Mouse (Mus musculus) embryo, embryonic 10 days (tissue): ENCODE results near the gene Hoxd11.
A peak's percentile ranks its signal among the peaks of the same experiment; 100 is the strongest.

Source experiments
- DNase-seq: peaks from one replicate; pipeline ENCODE4 v3.0.0-alpha.2; 2015; ENCODE audit warnings: low spot score

The Hoxd11 gene

GRCm38 (mm10) chr2:74681594-74682531 is 2.5 kb downstream of the Hoxd11 start:
- no peak for DNase-seq

GRCm38 (mm10) chr2:74682796-74683195 is 3.4 kb downstream of the Hoxd11 start:
- DNase-seq, result no peak

DNA sequence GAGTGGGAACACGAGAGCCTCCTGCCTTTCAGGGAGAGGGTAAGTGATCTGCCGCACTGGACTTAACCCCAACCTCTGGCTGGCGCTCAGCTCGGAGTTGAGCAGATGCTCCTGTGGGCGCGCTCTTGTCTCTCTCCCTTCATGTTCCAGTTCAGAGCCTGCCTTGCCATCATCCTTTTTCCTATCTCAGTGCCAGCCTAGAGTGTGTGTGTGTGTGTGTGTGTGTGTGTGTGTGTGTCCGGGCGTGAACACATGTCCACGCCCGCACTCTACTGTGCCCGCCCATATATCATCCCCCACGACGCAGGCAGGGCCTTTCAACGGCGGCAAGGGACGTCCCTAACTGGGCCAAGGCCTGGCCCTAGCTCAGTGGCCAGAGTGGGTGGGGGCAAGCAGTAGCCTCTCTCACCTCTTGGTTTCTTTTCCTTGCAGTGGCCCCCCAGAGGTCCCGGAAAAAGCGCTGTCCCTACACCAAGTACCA is 4.2 kb downstream of the Hoxd11 start:
- DNase-seq, result no peak

DNA sequence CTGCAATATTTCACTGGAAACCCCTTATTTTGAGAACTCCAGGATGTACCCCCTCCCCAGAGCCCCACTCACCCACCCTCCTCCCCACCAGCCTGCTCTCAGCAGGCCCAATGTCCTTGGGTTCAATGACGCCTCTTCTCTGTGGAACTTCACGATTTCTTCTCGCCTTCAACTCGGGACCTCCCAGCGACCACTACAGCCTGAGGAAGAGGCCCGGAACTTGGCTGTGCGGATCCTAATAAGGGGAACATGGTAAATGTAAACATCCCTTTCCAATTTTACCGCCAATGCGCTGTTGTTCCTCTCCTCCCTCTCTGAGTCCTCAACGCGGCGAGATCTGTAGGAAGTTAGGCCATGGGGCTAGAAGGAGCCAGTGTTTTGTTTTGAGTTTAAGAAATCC is 4.7 kb downstream of the Hoxd11 start:
- DNase-seq, result no peak

- DNase-seq, result no peak
These were observed 5.8 kb downstream of the Hoxd11 start for GRCm38 (mm10) chr2:74685059-74685603.

DNA sequence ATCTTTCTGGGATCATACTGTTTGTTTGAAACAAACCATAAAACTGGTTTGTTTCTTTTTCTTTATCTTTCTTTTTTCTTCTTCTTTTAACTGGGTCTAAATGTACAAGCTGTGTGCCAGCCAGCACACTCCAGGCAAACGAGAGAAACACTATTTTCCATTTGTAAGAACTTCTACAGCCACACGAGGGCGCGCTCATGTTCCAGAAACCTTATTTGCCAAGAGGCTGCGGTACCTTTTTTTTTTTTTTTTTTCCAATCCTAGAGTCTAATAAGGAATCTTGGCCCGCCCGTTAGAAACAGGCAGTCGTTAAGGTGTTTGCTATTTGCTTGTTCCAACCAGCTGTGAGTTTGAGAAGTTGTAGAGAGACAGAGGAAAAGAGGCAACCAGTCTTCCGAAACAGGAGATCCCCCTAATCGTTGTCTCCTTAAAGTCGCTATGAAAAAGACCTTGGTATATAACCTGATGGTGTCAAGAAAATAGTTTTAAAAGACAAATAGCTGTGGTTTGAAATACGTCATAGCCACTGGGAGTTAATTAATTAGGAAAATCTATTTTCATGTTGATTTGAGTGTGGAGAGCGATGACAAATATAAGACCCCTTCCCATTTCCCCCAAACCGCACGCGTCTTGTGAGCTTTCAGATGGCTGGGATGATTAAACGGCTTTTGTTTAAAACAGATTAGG is 7.1 kb downstream of the Hoxd11 start:
- DNase-seq, result peak; percentile 94

- DNase-seq, result peak; percentile 50
These were observed 7.8 kb downstream of the Hoxd11 start for GRCm38 (mm10) chr2:74686988-74687697.

DNA sequence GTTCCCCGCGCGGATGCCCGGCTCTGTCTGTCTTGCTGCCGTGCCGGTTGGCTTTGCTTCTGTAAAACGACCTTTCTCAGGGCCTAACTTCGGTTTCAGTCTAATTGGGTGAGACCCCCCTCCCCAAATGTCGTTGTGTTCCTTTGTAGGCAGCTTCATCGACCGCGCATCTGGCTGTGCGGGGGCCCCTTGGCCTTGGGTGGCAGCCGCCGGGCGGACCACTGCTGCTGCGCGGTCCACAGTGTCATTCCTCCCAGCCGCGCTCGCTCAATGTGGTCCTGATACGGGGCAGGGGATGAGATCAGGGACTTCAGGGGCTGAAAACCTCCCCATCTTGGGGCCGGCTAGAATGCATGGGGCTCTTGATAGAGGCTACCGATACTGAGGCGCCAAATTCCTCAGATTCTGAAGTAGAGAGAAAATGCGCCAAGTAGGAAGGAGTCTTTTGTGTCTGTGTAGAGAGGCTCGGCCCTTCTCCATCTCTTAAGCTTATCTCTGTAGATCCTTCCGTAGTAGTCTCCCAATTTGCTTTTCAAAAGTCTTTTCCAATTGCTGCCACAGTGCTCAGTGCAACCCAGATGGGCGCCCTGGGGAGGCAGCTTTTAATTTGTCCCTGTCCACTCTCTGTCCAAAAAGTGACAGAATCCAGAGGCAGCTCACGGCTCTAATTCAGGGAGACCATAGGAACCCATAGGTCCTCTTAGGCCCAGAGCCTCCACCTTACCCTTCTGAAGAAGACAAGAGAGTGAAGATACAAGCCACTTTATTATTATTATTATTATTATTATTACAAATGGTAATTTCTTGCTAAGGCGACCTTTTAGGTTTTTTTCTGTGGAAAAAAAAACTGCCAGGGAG is 8.6 kb downstream of the Hoxd11 start:
- peak; percentile 35 for DNase-seq

DNA sequence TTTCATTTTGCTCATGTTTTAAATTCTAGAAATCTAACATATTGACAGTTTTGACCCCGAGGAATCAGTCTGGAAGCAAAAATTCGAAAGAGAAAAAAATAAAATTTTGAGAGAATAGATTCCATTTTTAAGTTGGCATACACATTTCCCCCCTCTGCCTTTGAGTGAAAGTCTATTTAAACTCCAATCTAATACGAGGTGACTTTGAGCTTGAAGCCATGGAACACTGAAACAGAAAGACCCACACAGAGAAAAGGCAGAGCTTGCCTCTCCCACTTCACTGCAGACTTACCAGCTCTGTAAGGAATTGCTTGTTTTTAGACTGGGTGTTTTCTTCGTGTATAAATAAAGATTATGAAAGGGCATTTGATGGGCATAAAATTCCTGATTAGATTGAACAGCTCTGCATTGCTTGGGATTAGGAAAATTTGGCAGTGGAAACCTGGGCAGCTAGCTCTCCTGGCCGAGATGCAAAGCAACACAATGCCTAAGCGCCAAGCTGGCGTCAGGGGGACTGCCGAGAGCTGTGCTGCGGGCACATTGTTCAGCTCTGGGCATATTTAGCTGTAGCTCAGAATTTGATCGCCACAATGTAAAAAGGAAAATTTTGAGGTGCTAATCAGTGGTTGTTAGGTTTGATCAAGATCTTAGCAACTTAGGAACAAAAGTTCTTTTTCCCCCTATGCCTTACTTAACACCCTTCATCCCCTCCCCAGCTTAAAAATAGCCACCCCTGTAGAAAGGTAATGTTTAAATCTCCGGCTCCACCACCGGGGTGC is 9.6 kb downstream of the Hoxd11 start:
- DNase-seq, result peak; percentile 54

DNA sequence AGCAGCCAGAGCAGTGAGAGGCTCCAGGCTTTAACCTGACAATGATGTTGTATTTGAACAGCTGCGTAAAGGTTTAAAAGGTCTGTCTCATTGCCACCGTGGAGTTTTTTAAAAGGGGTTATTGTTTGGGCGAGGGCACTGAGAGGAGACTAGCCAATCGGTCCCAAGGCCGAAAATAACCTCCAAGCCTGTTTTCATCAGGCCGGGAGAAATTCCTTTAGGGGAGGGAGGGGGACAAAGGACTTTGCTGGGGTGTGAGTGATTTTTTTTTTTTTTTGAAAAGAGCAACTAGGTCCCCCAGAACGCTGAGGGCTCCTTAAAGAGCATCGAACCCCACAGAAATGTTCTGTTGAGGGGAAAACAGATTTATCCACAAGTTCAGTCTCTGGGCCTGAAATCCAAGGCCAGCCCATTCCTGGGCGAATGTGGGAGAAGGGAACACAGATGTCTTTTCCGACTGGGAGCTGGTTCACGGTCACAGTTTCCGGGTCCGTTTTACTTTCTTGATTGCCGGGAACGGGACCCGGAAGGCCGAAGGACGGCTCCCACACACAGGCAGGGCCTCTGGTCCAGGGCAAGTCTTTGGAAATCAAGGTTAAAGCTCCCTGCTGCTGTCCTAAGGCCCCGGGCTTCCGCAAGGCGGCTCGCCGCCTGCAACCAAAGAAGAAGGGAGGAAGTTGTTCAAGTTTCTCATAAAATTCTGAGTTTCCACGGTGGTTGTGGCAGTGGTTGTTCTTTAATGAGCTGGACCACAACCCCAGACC is 10.4 kb downstream of the Hoxd11 start:
- DNase-seq, result peak; percentile 47

GRCm38 (mm10) chr2:74690338-74690716 is 11.0 kb downstream of the Hoxd11 start:
- DNase-seq, result no peak

DNA sequence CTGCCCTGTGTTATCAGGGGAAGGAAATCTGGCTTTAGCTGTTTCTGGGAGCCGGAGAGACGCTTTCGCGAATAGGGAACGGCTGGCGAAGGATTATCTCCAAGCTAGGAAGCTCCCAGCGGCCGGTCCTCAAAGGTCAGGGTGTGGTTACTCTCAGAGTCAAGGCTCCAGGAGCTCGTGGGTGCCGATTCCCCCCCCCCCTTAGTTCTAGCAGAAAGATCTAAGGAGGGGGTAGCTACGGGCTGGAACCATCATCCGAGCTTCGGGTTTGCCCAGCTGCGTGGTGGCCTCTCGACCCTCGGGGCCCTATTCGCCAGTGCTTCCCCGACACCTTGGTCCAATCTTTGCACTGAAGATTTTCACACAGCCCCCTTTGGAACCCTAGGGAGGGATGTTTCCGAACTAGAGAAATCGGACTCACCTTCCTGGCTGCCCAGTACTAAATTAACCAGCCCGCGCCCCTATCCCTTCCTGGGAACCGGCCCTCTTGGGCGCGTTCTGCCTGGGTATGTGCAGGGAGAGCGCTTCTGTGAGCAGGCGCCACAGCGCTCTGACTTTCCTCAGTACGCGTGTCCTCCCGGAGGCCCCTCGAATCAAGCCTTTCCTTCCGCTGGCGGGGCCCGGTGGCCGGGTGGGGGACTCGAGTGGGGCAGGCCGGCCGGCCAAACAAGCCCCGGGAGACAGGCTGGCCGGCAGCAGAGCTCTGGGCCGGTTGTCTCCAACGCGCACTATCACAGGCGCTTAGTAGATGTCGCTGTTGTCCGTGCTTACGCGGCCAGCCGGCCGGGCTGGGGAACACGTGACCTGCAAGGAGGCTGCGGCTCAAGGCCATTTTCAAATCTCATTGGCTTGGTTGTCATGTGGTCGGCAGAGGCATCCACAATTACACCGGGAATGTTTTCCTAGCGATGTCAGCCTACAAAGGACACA is 11.9 kb downstream of the Hoxd11 start, which contains the start of gene Hoxd10:
Hoxd10 (plus strand) TSS at position 903 of the 930 bp plus-strand sequence.
- DNase-seq, result peak; percentile 94

GRCm38 (mm10) chr2:74691995-74692807 is 12.8 kb downstream of the Hoxd11 start:
- DNase-seq, result no peak

- DNase-seq, result no peak
These were observed 13.6 kb downstream of the Hoxd11 start for GRCm38 (mm10) chr2:74692808-74693431.

DNA sequence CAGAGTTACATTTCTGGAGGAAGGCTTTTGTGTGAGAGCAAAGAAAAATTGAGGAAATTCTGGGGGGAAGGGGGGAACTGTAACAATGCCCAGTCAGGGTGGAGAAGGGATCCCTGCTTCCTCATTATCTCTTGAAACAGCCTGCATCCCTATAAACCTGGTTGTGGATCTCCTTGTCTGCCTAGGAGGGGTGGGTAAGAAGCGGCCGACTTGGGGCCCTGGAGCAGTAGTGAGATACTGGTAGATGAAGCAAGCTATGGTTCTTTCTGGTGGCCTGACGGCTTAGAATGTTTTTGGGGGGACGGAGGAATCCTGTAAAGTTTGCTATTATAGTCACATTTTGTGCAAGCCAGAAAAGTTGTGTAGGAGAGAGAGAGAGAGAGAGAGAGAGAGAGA is 14.1 kb downstream of the Hoxd11 start:
- DNase-seq, result no peak

DNA sequence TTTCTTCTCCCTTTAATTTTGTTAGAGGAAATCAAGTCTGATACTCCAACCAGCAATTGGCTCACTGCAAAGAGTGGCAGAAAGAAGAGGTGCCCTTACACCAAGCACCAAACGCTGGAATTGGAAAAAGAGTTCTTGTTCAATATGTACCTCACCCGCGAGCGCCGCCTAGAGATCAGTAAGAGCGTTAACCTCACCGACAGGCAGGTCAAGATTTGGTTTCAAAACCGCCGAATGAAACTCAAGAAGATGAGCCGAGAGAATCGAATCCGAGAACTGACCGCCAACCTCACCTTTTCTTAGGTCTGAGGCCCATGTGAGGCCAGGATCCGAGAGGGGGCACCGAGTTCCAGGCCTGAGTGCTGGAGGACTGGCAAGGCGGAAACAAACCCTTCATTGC is 14.7 kb downstream of the Hoxd11 start:
- peak; percentile 85 for DNase-seq

DNA sequence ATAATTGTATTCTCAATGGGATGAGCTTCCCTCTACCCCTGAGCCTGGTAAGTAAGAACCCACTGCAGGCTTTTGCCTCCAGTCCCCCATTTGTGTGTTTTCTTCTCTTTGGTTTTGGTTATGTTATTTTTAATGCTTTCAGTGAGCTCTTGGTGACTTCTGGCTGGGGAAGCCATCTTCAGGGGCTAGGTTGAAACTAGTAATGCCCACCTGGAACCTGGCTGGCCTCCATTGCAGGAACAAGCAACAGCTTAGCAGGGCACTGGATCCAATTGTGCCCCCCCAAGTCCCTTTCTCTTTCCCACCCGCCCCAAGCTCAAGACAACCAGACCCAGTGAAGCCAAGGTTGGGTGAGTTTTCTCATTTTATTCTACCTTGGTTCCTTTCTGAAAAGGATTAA is 16.0 kb downstream of the Hoxd11 start:
- DNase-seq, result no peak
